Mouse (Mus musculus) left cerebral cortex, postnatal 10 days (tissue): ENCODE measurements around the gene Lrrc8c. TPM values are rescaled to one million over a fixed set of nuclear protein-coding genes. Genes with fewer than 3 reads are reported as not detected.

Experiments
- DNase-seq, 2 experiments: peaks; one replicate each; pipeline ENCODE4 v3.0.0; 2021 to 2022; ENCODE audit warnings: low spot score in 2 of 2, mixed read lengths in 1 of 2; ENCODE audit errors: extremely low spot score in 1 of 2
- intact Hi-C: fragments of 180-260 bp; cut with DNase I; formaldehyde crosslinking; loops from one replicate; pipeline ENCODE4 v1.15.1; 2025
- total RNA-seq, 2 experiments: library from RNA; stranded (reverse); gene quantifications; 2 replicates each; pipeline ENCODE4 v1.2.3; 2021

The Lrrc8c gene
- total RNA-seq, 2 experiments from 2014 or later, result 28.4 to 34.0 TPM

DNA sequence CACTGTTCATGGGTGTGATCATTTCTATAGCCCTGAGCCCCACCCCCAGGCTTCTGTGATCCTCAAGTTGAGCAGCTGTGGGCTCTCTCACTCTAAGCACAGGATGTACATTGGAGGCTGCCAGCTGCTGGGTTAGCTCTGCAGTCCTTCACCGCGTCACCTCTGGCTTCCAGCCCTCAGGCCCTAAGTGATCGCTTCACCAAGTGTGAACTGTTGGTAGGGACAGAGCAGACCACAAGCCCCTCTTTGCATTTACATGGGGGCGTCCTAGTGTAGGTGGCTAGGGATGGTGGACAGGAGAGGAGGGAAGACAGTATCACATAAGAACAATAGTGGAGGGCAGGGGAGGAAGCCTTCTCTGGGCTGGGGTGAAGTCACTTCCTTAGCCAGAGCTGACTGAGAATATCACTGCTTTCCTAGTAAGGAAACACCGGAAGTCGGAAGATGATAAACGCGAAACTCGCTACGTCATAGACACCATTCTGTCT, 130.4 kb downstream of the Lrrc8c start:
- intact Hi-C loops, result no loop called here
- DNase-seq, result peak in 1 of 2 experiments; percentile 44

- no peak for DNase-seq
- intact Hi-C loops, result no loop called here
Observed at GRCm38 (mm10) chr5:105650728-105651479, 131.7 kb downstream of the Lrrc8c start.

DNA sequence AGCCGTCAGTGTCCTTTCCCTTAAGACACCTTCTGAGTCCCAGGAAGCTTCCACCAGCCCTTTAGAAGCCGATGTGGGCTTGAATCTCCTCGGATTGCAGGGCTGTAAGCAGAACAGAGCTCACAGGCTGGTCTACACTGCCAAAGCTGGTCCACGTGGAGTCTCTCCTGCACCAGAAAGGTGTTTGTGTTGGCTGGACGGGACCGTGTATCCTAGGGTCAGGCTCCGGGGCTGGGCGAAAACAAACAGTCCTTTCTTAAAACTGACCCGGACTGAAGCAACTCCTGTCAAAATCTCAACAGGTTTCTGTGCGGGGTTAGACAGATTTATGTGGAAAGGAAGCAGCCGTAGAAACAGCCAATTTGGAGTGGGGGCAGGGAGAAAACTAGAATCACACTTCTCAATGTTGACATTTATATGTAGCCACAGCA, 132.4 kb downstream of the Lrrc8c start:
- DNase-seq, result peak in 1 of 2 experiments; percentile 39
- intact Hi-C loops, result no loop called here

DNA sequence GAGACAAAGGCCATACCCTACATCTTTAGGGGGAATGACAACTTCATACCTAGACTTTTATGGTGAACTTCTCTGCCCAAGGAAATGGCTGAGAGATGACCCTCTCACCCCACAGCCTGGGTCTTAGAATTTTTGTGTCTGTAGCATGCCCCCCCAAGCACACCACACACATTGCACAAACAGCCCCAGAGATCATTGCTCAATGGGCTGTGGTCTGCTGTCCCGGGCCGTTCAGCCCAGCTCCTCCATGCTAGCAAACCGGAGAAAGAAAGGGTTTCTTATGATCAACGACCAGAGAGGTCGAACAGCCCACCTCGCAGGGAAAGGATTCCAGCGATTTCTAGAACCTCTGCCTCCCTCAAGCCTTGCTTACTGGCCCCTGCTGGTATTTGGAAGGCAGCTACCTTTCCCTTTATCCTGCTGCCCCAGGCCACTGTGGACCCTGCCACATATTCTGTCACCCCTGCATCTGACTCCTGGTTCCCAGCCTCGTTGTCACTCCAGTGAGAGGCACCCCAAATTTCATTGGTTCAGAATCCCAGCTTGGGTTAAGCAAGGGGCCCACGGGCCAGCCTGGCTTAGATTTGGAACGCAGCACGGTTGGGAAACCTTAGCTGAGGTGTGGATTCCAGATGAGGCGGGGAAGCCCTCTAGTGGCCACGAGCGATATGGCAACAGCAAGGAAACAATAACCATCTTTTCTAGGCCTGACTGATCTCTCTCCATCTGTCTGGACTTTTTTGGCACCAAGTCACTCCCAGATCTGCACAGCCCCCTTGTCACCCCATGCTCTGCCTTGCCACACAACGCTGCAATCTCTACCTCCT, 135.3 kb downstream of the Lrrc8c start:
- intact Hi-C loops, result loop anchor here (2.0 kb wide), 2 partner anchors 136 to 250 kb away; partner anchors contain the start of gene Lrrc8c
- peak; percentile 75 to 84 for DNase-seq

- intact Hi-C loops, result loop anchor here (2.0 kb wide), 2 partner anchors 136 to 250 kb away; partner anchors contain the start of gene Lrrc8c
- no peak for DNase-seq
Observed at GRCm38 (mm10) chr5:105655100-105655734, 136.0 kb downstream of the Lrrc8c start.

DNA sequence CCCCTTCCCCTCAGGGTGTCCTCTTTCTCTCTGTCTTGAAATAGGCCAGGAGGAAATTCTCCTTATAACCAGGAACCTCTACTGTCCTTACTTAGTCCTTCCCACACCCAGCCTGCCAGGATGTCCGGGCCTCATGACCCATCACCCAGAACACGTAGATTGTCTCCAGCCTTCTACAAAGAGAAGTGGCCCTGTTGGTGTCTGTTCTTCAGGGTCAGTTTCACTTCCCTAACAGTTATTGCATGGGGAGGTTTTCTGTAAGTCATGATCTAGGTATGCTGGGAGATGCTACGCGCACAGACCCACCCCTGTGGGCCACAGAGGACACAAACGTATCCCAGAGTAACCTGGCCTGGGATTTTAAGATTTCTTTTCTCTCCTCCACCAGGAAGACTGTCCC, 142.7 kb downstream of the Lrrc8c start:
- DNase-seq, result no peak
- intact Hi-C loops, result no loop called here

Other genes starting within 250 kb of the Lrrc8c start
- gene Gm43302, start 225.7 kb upstream of the Lrrc8c start, total RNA-seq, result not detected
- gene Gbp6, start 225.7 kb upstream of the Lrrc8c start, total RNA-seq, result 1 to 10 TPM in 1 of 2 experiments, under 1 TPM in 1; 0.97 to 1.0 TPM
- gene Lrrc8b, start 103.6 kb upstream of the Lrrc8c start, total RNA-seq, result 100 to 1,000 TPM; 128 to 139 TPM
- gene Lrrc8d, start 180.6 kb downstream of the Lrrc8c start, total RNA-seq, result 10 to 100 TPM; 48.9 to 54.0 TPM